Mouse (Mus musculus): ENCODE results near the gene Zfp213. TPM values are rescaled to one million over a fixed set of nuclear protein-coding genes. Genes with fewer than 3 reads are reported as not detected.
"Not testable (repeated sequence)": the region's sequence is repeated elsewhere in the genome, so short reads cannot be mapped to it uniquely, and the experiment has no call there.

The Zfp213 gene
- polyA plus RNA-seq, 1 experiment from 2014 or later = 27.5 TPM

DNA sequence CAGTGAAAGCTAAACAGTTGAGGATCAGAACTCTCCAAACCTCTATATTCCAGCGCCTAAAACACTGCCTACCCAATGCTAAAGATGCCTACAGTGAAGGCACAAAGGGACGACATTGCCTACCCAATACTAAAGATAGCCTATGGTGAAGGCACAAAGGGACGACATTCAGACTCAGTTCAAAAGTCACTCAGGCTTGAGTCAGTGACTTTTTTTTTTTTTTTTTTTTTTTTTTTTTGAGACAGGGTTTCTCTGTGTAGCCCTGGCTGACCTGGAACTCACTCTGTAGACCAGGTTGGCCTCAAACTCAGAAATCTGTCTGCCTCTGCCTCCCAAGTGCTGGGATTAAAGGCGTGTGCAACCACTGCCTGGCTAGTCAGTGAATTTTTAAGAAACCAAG, 31.1 kb upstream of the Zfp213 start:
- not testable (repeated sequence) for H3K36me3 ChIP-seq; DNase-seq (ENCODE audit: low spot score); H3K27me3 ChIP-seq (ENCODE audit: low read depth, poor library complexity, severe bottlenecking); H3K4me3 ChIP-seq; H3K27ac ChIP-seq (replicated peaks); H3K9me3 ChIP-seq (replicated peaks)
- peaks cover 33% of the 10 kb centered on the region for H3K4me1 ChIP-seq
- 80% methylated on average over 4 of the region's 4 CpGs for whole genome bisulfite sequencing

DNA sequence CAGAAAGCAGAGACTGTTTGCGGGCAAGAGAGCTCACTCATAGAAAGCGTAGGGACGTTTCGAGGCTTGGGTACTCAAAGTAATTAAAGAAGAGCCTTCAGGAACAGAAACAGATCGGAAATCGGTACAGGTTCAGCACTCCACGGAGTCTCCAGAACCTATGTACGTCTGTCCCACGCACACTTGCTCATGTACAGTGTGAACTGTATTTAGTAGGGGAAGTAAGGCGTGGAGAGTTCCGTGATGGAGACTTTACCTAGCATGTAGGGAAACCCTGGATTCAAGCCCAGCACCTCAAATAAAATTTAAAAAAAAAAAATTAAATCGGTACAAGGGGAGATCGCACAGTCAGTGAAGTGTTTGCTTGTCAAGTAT, 28.9 kb upstream of the Zfp213 start:
- no peak for DNase-seq (ENCODE audit: low spot score)
- H3K27me3 ChIP-seq (ENCODE audit: low read depth, poor library complexity, severe bottlenecking) = no peaks in the 10 kb centered on the region
- peak overlapping the region; percentile 77 for H3K27ac ChIP-seq (replicated peaks)
- peaks cover 14% of the 10 kb centered on the region for H3K4me1 ChIP-seq
- H3K4me3 ChIP-seq = peak overlapping the region; percentile 55
- H3K36me3 ChIP-seq = no peaks in the 10 kb centered on the region
- WGBS = 16% methylated on average over 13 of the region's 13 CpGs
- no peaks in the 10 kb centered on the region for H3K9me3 ChIP-seq (replicated peaks)

DNA sequence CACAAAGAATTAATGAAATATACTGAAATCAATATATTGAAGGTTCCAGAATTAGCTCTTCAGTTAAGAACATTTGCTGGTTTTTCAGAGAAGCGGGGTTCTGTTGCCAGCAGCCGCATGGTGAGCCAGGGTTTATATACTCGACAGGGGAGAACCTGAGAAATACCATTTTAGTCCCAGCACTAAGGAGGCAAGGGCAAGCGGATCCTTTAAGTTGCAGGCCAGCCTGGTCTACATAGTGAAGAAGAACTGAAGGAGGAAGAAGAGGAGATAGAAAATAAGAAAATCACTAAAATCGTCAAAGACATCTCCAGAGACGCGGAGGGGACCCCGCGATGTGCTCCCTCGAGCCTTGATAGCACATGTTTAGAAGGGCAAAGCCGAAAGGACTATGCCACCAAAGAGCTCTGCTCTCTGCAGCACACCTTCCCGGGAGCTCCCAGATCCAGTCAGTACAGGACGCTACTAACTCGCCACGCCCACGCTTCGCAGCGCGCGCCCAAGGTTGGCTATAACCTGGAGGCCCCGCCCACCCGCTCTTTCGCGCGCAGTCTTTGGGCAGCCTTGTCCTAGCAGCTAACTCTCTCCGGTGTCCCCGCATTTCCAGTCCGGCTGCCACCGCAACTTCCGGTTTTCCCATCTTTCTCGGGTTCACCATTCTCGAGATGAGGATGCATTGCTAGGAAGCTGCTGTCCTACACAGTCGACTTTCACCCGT, 28.3 kb upstream of the Zfp213 start:
- peaks cover 13% of the 10 kb centered on the region for H3K4me1 ChIP-seq
- peak overlapping the region; percentile 77 for H3K27ac ChIP-seq (replicated peaks)
- peak; percentile 98 for DNase-seq (ENCODE audit: low spot score)
- no peaks in the 10 kb centered on the region for H3K9me3 ChIP-seq (replicated peaks)
- H3K4me3 ChIP-seq = peak overlapping the region; percentile 55
- H3K27me3 ChIP-seq (ENCODE audit: low read depth, poor library complexity, severe bottlenecking) = no peaks in the 10 kb centered on the region
- H3K36me3 ChIP-seq = no peaks in the 10 kb centered on the region
- 7% methylated on average over 34 of the region's 34 CpGs for WGBS

DNA sequence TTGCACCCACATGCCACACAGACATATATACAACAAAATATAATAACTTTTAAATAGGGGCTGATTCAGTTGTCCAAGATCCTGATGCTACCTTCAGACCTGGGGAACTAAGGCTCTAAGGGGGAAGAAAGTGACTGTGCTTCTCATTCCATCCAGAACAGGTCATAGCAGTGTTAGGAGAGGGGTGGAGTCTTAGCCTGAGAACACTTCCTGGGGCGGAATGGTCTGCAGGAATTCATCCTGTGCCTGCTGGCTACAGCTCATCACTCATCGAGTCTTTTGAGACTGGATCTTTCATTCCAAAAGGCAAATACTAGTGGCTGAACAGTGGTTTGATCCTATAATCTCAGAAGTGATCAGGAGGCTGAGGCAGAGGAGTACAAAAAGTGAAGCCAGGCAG, 23.2 kb upstream of the Zfp213 start:
- Histone ChIP-seq H3K4me3 (no peak overlapping the region), H3K36me3 (peaks cover 21% of the 10 kb centered on the region)
- WGBS = 73% methylated on average over 2 of the region's 2 CpGs

DNA sequence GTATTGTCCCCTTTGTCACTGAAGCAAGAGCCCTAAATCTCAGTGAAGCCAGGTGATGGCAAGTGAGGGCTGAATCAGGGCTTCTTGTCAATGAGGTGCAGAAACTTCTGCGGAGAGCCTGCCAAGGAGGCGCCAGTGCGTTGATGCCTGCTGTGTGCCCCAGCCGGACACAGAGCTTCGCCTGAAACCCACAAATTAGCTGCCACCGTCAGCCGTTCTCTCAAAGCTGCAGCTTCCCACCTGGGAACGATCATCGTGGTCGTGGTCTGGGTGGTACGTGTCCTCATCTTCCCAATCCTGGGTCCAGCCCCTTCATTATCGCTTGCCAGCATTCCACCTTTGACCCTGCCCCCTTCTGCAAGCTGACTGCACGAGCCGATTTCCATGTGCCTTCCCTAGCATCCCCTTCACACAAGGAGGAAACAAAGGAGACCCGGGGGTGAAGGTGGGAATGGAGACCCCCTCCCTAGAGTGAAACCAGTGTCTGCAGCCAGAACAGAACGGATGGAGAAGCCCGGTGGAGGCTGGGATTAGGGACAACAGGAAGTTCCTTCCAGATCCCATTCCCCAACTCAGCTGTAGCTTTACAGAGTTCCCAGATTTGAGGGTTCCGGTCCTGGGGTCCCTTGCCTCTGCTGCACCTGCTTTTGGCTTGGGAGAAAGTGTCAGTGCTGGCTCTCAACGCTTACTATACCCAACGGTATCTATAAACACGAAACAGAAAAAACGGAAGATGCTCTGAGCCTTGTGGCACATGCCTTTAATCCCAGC, 21.9 kb upstream of the Zfp213 start:
- Histone ChIP-seq H3K9me3 (replicated peaks) (no peaks in the 10 kb centered on the region), H3K4me1 (peaks cover 32% of the 10 kb centered on the region), H3K27me3 (ENCODE audit: low read depth, poor library complexity, severe bottlenecking) (no peaks in the 10 kb centered on the region), H3K27ac (replicated peaks) (peak overlapping the region; percentile 88), H3K4me3 (peak overlapping the region; percentile 83), H3K36me3 (peaks cover 33% of the 10 kb centered on the region)
- peak; percentile 73 for DNase-seq (ENCODE audit: low spot score)
- under 1% methylated on average over 22 of the region's 22 CpGs for WGBS

More for the DNA sequence above, 23.2 kb upstream of the Zfp213 start:
- DNase-seq (ENCODE audit: low spot score) = no peak
- Histone ChIP-seq H3K9me3 (replicated peaks) (no peaks in the 10 kb centered on the region), H3K4me1 (peaks cover 34% of the 10 kb centered on the region), H3K27me3 (ENCODE audit: low read depth, poor library complexity, severe bottlenecking) (no peaks in the 10 kb centered on the region), H3K27ac (replicated peaks) (no peak overlapping the region)

DNA sequence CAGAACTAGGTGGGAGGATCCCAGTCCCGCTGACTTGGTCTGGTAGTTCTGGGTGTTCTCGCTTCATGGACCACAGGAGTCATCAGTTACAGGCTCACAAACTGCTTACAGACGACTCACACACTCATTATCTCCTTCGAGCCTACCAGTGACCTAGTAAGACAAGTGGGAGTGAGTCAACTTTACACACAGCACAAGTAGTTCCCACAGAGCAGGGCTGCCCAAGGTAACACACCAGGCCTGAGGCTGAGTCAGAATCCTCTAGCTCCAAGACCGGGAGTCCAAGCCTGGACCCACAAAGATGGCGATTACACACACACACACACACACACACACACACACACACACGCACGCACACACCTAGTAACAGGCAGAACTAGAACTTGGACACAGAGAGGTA, 20.7 kb upstream of the Zfp213 start:
- WGBS = 93% methylated on average over 8 of the region's 8 CpGs
- Histone ChIP-seq H3K9me3 (replicated peaks) (no peaks in the 10 kb centered on the region), H3K36me3 (peaks cover 44% of the 10 kb centered on the region), H3K4me3 (peak overlapping the region; percentile 83), H3K27me3 (ENCODE audit: low read depth, poor library complexity, severe bottlenecking) (no peaks in the 10 kb centered on the region), H3K27ac (replicated peaks) (no peak overlapping the region), H3K4me1 (peaks cover 32% of the 10 kb centered on the region)
- DNase-seq (ENCODE audit: low spot score) = no peak

DNA sequence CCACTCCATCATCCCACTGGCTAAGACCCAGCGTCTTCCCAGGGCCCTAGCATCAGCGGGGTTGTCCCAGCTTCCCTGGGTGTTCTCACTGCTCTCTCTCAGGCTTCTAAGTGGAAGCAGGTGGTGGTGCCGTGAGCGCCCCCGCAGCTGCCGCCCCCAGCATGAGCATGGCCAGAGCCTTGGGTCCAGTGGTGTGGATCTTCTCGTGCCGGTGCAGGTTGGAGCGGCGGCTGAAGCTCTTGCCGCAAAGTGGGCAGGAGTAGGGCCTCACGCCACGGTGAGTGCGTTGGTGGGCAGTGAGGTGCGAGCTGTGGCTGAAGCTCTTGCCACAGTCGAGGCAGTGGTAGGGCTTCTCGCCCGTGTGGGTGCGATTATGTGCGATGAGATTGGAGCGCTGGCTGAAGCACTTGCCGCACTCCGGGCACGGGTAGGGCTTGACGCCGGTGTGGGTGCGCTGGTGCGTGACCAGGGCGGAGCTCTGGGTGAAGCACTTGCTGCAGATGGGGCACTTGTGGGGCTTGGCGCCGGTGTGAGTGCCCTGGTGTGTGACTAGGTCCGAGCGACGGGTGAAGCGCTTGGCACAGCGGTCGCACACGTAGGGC, 12.0 kb upstream of the Zfp213 start:
- no peaks in the 10 kb centered on the region for H3K4me1 ChIP-seq
- peaks cover 9% of the 10 kb centered on the region; the same call in 1 of the 2 replicates for H3K9me3 ChIP-seq (replicated peaks)
- no peak overlapping the region for H3K27ac ChIP-seq (replicated peaks)
- 94% methylated on average over 38 of the region's 38 CpGs for WGBS
- peaks cover 87% of the 10 kb centered on the region for H3K36me3 ChIP-seq
- no peak overlapping the region for H3K4me3 ChIP-seq
- DNase-seq (ENCODE audit: low spot score) = no peak
- no peaks in the 10 kb centered on the region for H3K27me3 ChIP-seq (ENCODE audit: low read depth, poor library complexity, severe bottlenecking)

DNA sequence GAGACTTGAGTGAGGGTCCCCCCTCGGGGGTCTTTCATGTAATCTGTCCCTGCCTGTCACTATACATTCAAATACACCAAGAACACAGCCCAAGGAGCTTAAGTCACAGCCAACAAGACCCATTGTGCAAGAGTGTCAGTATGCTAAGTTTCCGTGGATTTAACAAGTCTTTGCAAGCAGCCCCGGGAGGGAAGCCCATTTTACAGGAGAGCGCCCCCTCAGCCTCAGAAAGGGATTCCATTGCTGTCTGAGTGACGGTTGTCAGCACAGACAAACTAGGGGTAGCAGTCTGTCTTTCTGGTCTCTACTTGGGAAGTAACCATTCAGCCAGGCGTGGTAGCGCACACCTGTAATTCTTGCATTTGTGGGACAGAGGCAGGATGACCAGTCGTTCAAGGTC, 10.1 kb upstream of the Zfp213 start:
- Histone ChIP-seq H3K4me3 (no peak overlapping the region), H3K27me3 (ENCODE audit: low read depth, poor library complexity, severe bottlenecking) (no peaks in the 10 kb centered on the region), H3K27ac (replicated peaks) (no peak overlapping the region), H3K36me3 (peaks cover 68% of the 10 kb centered on the region), H3K9me3 (replicated peaks) (peaks cover 9% of the 10 kb centered on the region; the same call in 1 of the 2 replicates), H3K4me1 (no peaks in the 10 kb centered on the region)
- 91% methylated on average over 8 of the region's 8 CpGs for WGBS
- DNase-seq (ENCODE audit: low spot score) = no peak

DNA sequence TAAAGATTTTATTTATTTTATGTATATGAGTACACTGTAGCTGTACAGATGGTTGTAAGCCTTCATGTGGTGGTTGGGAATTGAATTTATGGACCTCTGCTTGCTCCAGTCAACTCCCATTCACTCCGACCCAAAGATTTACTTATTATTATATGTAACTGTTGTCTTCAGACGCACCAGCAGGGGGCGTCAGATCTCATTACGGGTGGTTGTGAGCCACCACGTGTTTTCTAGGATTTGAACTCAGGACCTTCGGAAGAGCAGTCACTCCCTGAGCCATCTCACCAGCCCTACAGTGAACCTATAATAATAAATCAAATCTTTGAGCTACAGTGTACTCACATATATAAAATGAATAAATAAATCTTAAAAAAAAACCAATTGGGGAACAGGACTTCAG, 8.0 kb upstream of the Zfp213 start:
- H3K27me3 ChIP-seq (ENCODE audit: low read depth, poor library complexity, severe bottlenecking) = no peaks in the 10 kb centered on the region
- H3K27ac ChIP-seq (replicated peaks) = no peak overlapping the region
- no peak for DNase-seq (ENCODE audit: low spot score)
- WGBS = 80% methylated on average over 6 of the region's 6 CpGs
- no peak overlapping the region for H3K4me3 ChIP-seq
- H3K36me3 ChIP-seq = peaks cover 50% of the 10 kb centered on the region
- peaks cover 9% of the 10 kb centered on the region; the same call in 1 of the 2 replicates for H3K9me3 ChIP-seq (replicated peaks)
- H3K4me1 ChIP-seq = no peaks in the 10 kb centered on the region

DNA sequence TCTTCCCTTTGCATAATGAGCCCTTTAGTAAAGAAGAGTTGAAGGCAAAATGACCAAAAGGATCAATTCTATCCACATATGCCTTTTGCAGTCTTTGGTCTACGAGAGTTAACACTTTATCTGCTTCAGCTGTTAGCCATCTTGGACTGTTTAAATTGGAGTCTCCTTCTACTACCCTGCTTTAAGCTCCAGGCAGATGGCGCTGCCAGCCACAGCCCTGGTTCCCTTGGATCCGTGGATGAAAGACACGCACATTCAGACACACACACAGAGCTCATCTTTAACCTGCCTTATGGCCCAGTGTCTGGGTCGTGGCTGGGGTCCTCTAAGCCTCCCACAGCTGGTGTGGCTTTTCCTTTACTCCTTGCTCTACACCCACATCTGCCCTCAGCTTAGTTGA, 7.0 kb upstream of the Zfp213 start:
- no peaks in the 10 kb centered on the region for H3K4me1 ChIP-seq
- H3K27me3 ChIP-seq (ENCODE audit: low read depth, poor library complexity, severe bottlenecking) = no peaks in the 10 kb centered on the region
- no peak overlapping the region for H3K4me3 ChIP-seq
- H3K27ac ChIP-seq (replicated peaks) = no peak overlapping the region
- H3K36me3 ChIP-seq = peaks cover 40% of the 10 kb centered on the region
- no peak for DNase-seq (ENCODE audit: low spot score)
- WGBS = 30% methylated on average over 5 of the region's 5 CpGs
- peaks cover 2% of the 10 kb centered on the region; the same call in 1 of the 2 replicates for H3K9me3 ChIP-seq (replicated peaks)

DNA sequence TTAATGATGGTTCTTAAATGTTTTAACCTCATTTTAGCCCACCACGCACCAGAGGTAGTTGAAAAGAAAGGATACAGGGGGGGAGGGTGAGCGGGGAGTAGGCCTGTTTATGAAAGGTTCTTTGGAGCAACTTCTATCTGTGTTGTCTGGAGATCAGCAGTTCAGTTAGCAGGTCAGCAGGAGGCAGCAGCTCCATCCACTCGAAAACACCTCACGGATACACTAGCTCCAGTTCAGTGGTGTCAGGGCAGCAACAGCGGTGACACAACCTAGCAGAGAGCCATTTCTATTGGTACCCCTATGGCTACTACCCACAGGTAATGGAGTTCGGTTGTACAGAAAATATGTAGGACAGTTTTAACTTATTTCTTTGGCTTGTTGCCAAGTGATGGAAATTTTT, 6.0 kb upstream of the Zfp213 start:
- WGBS = 53% methylated on average over 6 of the region's 6 CpGs
- peaks cover 30% of the 10 kb centered on the region for H3K36me3 ChIP-seq
- peaks cover 5% of the 10 kb centered on the region for H3K4me1 ChIP-seq
- H3K9me3 ChIP-seq (replicated peaks) = no peaks in the 10 kb centered on the region
- H3K4me3 ChIP-seq = no peak overlapping the region
- no peaks in the 10 kb centered on the region for H3K27me3 ChIP-seq (ENCODE audit: low read depth, poor library complexity, severe bottlenecking)
- no peak for DNase-seq (ENCODE audit: low spot score)
- H3K27ac ChIP-seq (replicated peaks) = no peak overlapping the region

DNA sequence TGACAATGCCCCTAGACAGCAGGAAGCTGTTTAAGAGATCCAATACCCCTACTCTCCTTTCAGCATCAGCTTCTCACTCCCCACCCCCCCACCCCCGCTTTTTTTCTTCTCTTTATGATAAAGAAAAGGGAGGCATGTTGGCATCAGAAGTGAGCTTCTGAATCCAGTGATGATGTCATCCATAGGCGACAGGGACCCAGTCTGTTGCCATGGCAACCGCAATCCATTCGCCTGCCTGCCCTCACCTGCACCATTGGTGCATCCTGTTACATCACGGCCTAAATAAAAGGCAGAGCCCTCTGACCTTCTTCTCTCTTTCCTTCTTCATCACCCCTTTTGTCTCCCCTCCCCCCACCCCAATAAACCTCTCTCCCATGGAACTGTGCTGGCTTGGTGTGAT, 4.3 kb upstream of the Zfp213 start:
- DNase-seq (ENCODE audit: low spot score) = no peak

DNA sequence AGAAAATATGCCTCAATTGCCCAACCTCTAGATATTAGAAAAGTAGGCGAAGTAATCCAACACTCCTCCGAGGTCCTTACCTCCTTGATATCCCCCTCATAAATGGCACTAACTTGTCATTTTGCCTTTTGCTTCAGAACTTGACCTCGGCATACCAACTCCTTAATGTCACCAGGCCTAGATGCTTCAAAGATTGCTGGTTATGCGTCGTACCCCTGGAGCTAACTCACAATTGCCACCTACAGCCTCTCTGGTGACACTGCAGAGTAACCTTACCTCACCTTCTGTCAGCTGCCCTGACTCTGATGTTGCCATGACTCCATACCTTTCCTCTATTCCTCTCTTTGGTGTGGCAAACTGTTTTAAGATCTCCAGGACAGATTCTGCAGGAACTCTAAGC, 2.7 kb upstream of the Zfp213 start:
- WGBS = 65% methylated on average over 5 of the region's 5 CpGs
- Histone ChIP-seq H3K36me3 (no peaks in the 10 kb centered on the region), H3K9me3 (replicated peaks) (no peaks in the 10 kb centered on the region), H3K4me1 (peaks cover 20% of the 10 kb centered on the region), H3K4me3 (no peak overlapping the region), H3K27me3 (ENCODE audit: low read depth, poor library complexity, severe bottlenecking) (no peaks in the 10 kb centered on the region), H3K27ac (replicated peaks) (no peak overlapping the region)
- DNase-seq (ENCODE audit: low spot score) = no peak

More for the DNA sequence above, 4.3 kb upstream of the Zfp213 start:
- no peak overlapping the region for H3K4me3 ChIP-seq
- 36% methylated on average over 5 of the region's 5 CpGs for WGBS
- no peaks in the 10 kb centered on the region for H3K9me3 ChIP-seq (replicated peaks)
- no peaks in the 10 kb centered on the region for H3K27me3 ChIP-seq (ENCODE audit: low read depth, poor library complexity, severe bottlenecking)
- H3K27ac ChIP-seq (replicated peaks) = no peak overlapping the region
- peaks cover 12% of the 10 kb centered on the region for H3K4me1 ChIP-seq
- H3K36me3 ChIP-seq = peaks cover 14% of the 10 kb centered on the region
